Mouse (Mus musculus) liver (tissue): Measurements from ENCODE around the gene Olfr139.

Experiments used
- DNase-seq: peaks from one replicate; pipeline ENCODE4 v3.0.0-alpha.2; 2020; ENCODE audit warnings: mixed read lengths

Olfr139 gene

GRCm38 (mm10) chr11:74056451-74056850 lies at the start of gene Olfr139, which contains the start of gene Olfr399:
Olfr139 (minus strand) TSS chr11:74056551.
Olfr399 (minus strand) TSS chr11:74056615.
- no peak for DNase-seq

GRCm38 (mm10) chr11:74105066-74105465 lies 48.7 kb upstream of the Olfr139 start:
- DNase-seq: no peak

DNA sequence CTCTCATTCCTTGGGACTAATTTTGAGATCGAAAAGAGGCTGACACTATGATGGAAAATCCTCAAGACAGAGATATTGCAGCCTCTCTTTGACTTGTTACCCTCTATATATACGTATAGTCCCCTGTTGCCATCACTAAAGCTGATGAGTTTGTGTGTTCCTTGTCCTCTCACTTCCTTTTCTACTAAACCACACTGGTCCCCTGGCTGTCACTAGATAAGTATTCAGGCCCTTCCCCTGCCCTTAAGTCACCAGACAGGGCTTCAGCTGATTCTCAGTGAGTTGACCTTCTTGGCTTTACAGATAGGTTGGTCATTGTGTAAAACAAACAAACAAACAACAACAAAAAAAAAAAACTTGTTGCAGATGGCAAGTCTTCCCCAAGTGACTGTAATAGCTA lies 45.2 kb upstream of the Olfr139 start:
- no peak for DNase-seq

GRCm38 (mm10) chr11:74100724-74101123 lies 44.4 kb upstream of the Olfr139 start:
- no peak for DNase-seq

DNA sequence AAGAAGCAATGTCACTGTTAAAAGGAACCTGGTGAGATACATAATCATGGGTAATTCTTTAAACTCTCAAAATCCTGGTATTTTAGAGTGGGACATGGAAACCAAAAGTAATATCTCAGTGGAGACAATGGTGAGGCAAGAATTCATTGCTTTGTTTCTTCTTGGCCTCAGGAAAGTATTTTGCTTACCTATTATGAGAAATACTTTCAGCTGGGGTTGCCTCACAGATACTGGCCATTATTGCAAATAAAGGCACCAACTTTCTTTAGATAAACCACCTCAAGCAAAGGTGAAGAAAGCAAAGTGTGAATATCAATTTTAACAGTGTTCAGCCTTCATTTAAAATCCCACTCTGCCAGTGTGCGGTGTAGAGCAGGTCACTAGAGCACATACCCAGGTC lies 13.3 kb upstream of the Olfr139 start, which contains the start of gene Zfp616:
Gene Zfp616 (plus strand): TSS at position 301 of the 400 bp plus-strand sequence.
- DNase-seq: no peak

- DNase-seq: no peak
Observed at GRCm38 (mm10) chr11:74051347-74051746, 5.0 kb downstream of the Olfr139 start.
